Mouse (Mus musculus) intestine, postnatal 0 days (tissue): ENCODE measurements at regions not wholly inside any gene's neighbourhood (a gene's known extent, or its start where the extent isn't known, plus 50 kb on each side); places are given as distances from the start of the nearest gene placed in this dataset.

Source experiments
- ATAC-seq: fragments of 200-750 bp; cut with Nextera tagmentation; 2 replicates; pipeline ENCODE4 v1.8.0; 2017; ENCODE audit warnings: mild to moderate bottlenecking, moderate TSS enrichment, moderate library complexity
- H3K27ac ChIP-seq: fragments of 300-500 bp; sonication (generic); 2 replicates; pipeline ENCODE4 v1.5.1; 2014; ENCODE audit warnings: mild to moderate bottlenecking, low read depth, low read length, moderate library complexity
- H3K27me3 ChIP-seq: fragments of 300-500 bp; sonication (generic); replicated peaks from 2 replicates; pipeline ENCODE4 v1.6.1; 2014; ENCODE audit warnings: low read length, mixed read lengths; ENCODE audit not compliant: control insufficient read depth, insufficient read depth
- H3K36me3 ChIP-seq: fragments of 300-500 bp; sonication (generic); 2 replicates; pipeline ENCODE4 v1.6.1; 2014; ENCODE audit warnings: mild to moderate bottlenecking, moderate library complexity; ENCODE audit not compliant: control insufficient read depth, insufficient read depth
- H3K4me1 ChIP-seq: fragments of 300-500 bp; sonication (generic); replicated peaks from 2 replicates; pipeline ENCODE4 v1.6.1; 2014; ENCODE audit warnings: antibody characterized with exemption, low read length, mixed read lengths; ENCODE audit not compliant: control insufficient read depth, insufficient read depth
- H3K4me2 ChIP-seq: fragments of 300-500 bp; sonication (generic); replicated peaks from 2 replicates; pipeline ENCODE4 v1.6.1; 2014; ENCODE audit warnings: low read depth, mild to moderate bottlenecking, moderate library complexity
- H3K4me3 ChIP-seq: fragments of 300-500 bp; sonication (generic); 2 replicates; pipeline ENCODE4 v1.5.1; 2014; ENCODE audit warnings: low read depth, low read length
- H3K9ac ChIP-seq: fragments of 300-500 bp; sonication (generic); 2 replicates; pipeline ENCODE4 v1.6.1; 2014; ENCODE audit warnings: mild to moderate bottlenecking, low read depth, low read length
- H3K9me3 ChIP-seq: fragments of 300-500 bp; sonication (generic); 2 replicates; pipeline ENCODE4 v1.6.1; 2016; ENCODE audit warnings: mixed run types; ENCODE audit not compliant: control insufficient read depth
- CTCF ChIP-seq: sonication (generic); IDR thresholded peaks from 2 replicates; pipeline ENCODE4 v1.5.1; 2016; ENCODE audit warnings: low read depth, mild to moderate bottlenecking, control low read depth, antibody characterized with exemption, moderate library complexity
- WGBS: fragments of 180-500 bp; shearing (Covaris S2); extraction: QIAGEN DNeasy Blood & Tissue Kit; methylation state at CpG from one replicate; pipeline ENCODE4 v1.1.7; 2014; 5-methylcytosine and 5-hydroxymethylcytosine counted together

GRCm38 (mm10) chr3:40085116-40085515, 446.0 kb upstream of the Intu start:
- H3K4me3 ChIP-seq, result no peak overlapping the region

GRCm38 (mm10) chr3:40091773-40092343, 439.2 kb upstream of the Intu start:
- H3K4me2 ChIP-seq, result no peak overlapping the region
- H3K9ac ChIP-seq, result no peak overlapping the region
- WGBS, result 76% methylated on average over 13 of the region's 13 CpGs
- no peak for ATAC-seq
- H3K36me3 ChIP-seq, result no peaks in the 10 kb centered on the region
- H3K4me1 ChIP-seq, result no peaks in the 10 kb centered on the region
- H3K27me3 ChIP-seq, result no peaks in the 10 kb centered on the region
- H3K9me3 ChIP-seq, result no peaks in the 10 kb centered on the region
- TF ChIP-seq CTCF, result no peak
- H3K27ac ChIP-seq, result no peak overlapping the region
- no peak overlapping the region for H3K4me3 ChIP-seq

More at GRCm38 (mm10) chr3:40085116-40085515, 446.0 kb upstream of the Intu start:
- Histone ChIP-seq H3K4me1 (no peaks in the 10 kb centered on the region), H3K4me2 (no peak overlapping the region), H3K27me3 (no peaks in the 10 kb centered on the region), H3K9ac (no peak overlapping the region), H3K27ac (no peak overlapping the region), H3K9me3 (no peaks in the 10 kb centered on the region), H3K36me3 (no peaks in the 10 kb centered on the region)
- 78% methylated on average over 2 of the region's 2 CpGs for WGBS
- no peak for TF ChIP-seq CTCF
- ATAC-seq, result no peak

DNA sequence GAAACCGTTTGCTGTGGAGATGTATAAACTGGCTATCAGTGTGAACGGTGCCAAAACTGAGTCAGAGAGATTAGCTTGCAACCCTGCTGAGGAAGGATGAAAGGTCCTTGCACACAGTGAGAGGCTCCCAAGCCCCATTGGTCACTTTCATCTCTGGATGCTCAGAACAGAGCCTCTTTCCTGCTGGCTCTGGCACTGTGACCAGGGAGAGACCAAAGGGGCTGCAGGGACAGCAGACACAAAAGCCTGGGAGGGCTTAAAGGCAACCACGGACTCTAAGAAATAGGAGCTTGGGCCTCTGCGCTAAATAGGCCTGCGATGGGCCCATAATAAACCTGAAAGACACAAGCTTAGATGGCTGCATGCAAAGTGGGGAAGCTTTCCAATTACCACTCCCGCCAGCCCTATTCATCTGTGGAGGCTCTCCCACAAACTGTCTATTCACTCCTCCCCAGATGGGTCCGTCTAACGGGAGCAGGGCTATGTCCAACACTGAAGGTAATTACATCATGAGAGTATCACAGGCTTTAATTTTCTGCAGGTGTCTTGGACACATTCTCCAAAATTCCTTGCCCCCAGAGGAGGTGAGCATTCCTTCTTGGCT, 438.2 kb upstream of the Intu start:
- Histone ChIP-seq H3K4me1 (no peaks in the 10 kb centered on the region), H3K4me2 (no peak overlapping the region), H3K9me3 (no peaks in the 10 kb centered on the region), H3K27me3 (no peaks in the 10 kb centered on the region), H3K36me3 (no peaks in the 10 kb centered on the region), H3K9ac (no peak overlapping the region), H3K27ac (no peak overlapping the region), H3K4me3 (no peak overlapping the region)
- ATAC-seq, result no peak
- TF ChIP-seq CTCF, result no peak
- 86% methylated on average over 8 of the region's 8 CpGs for WGBS

- Histone ChIP-seq H3K4me1 (no peaks in the 10 kb centered on the region), H3K9ac (no peak overlapping the region), H3K9me3 (no peaks in the 10 kb centered on the region), H3K4me2 (no peak overlapping the region), H3K27ac (no peak overlapping the region), H3K36me3 (no peaks in the 10 kb centered on the region), H3K4me3 (no peak overlapping the region), H3K27me3 (no peaks in the 10 kb centered on the region)
- no peak for ATAC-seq
- no peak for TF ChIP-seq CTCF
- 77% methylated on average over 6 of the region's 6 CpGs for WGBS
Measured at GRCm38 (mm10) chr3:40094040-40094439, 437.0 kb upstream of the Intu start.

DNA sequence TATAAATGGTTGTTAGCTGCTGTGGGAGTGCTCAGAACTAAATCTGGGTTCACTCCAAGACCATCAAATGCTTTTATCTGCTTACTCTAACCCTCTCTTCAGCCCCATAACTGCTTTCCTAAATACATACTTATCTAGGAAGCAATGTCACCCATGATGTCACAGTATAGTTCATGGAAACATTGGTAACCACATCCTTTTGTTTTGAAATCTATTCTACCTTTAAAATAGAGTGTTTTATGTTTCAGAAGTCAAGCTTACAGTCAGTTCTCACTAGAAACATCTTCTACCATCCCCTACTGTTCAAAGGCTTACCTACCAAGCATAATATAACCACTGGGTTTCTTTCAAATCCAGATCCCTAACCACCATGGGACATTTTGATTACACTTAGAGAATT, 436.4 kb upstream of the Intu start:
- no peaks in the 10 kb centered on the region for H3K4me1 ChIP-seq
- no peaks in the 10 kb centered on the region for H3K27me3 ChIP-seq
- H3K27ac ChIP-seq, result no peak overlapping the region
- no peak overlapping the region for H3K4me3 ChIP-seq
- no peak for TF ChIP-seq CTCF
- no peaks in the 10 kb centered on the region for H3K9me3 ChIP-seq
- ATAC-seq, result no peak
- no peaks in the 10 kb centered on the region for H3K36me3 ChIP-seq
- no peak overlapping the region for H3K4me2 ChIP-seq
- H3K9ac ChIP-seq, result no peak overlapping the region

DNA sequence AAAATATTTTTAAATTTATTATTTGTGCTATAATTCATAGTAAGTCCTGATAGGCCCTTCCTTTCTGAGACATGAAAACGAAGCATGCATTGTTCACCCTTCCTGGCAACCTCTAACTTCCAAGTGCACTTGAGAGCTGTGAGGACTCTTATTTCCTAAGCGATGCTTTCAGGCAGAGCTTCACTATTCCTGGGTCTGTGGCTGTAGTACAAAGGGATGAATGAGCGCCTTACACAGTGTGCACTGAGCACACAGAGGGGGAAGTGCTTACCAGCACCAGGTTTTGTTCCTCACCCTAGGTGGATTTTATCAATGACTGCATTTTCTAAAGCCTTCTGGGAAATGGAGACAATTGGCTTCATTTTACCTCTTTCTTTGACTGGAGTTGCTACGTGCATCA, 428.4 kb upstream of the Intu start:
- no peak overlapping the region for H3K27ac ChIP-seq
- ATAC-seq, result no peak
- WGBS, result 80% methylated on average over 4 of the region's 4 CpGs
- no peaks in the 10 kb centered on the region for H3K4me1 ChIP-seq
- no peaks in the 10 kb centered on the region for H3K27me3 ChIP-seq
- no peak for TF ChIP-seq CTCF
- no peak overlapping the region for H3K4me2 ChIP-seq
- H3K9me3 ChIP-seq, result no peaks in the 10 kb centered on the region
- H3K4me3 ChIP-seq, result no peak overlapping the region
- no peak overlapping the region for H3K9ac ChIP-seq
- H3K36me3 ChIP-seq, result no peaks in the 10 kb centered on the region
